Mouse (Mus musculus) stomach, postnatal 0 days (tissue): Measurements from ENCODE around the gene Prrt3.

Experiments used
- CTCF ChIP-seq: IDR thresholded peaks from 2 replicates; pipeline ENCODE4 v1.5.1; 2016; ENCODE audit warnings: antibody characterized with exemption, low read depth, mild to moderate bottlenecking, moderate library complexity
- EP300 ChIP-seq: optimal IDR thresholded peaks from 2 replicates; pipeline ENCODE3; 2016; ENCODE audit warnings: antibody characterized with exemption

GRCm38 (mm10) chr6:113469432-113469831 lies 32.3 kb downstream of the Prrt3 start:
- TF ChIP-seq CTCF (peak; percentile 85), EP300 (no peak)
